Mouse (Mus musculus) activated CD4-positive, CD25-positive, alpha-beta regulatory T cell, adult 4 months (primary cell): ENCODE results near the gene Ptov1. TPM values are rescaled to one million over a fixed set of nuclear protein-coding genes. Genes with fewer than 3 reads are reported as not detected.

Experiments used
- ATAC-seq: one replicate; pipeline ENCODE4 v1.8.0; 2017
- polyA plus RNA-seq, 2 experiments: library from polyadenylated mRNA; unstranded; fragments of 100-300 nt; shearing (Covaris generic); gene quantifications; one replicate each; pipeline ENCODE4 v1.2.1; 2017

The Ptov1 gene
- polyA plus RNA-seq, 2 experiments from 2014 or later = 1.3 to 2.3 TPM

DNA sequence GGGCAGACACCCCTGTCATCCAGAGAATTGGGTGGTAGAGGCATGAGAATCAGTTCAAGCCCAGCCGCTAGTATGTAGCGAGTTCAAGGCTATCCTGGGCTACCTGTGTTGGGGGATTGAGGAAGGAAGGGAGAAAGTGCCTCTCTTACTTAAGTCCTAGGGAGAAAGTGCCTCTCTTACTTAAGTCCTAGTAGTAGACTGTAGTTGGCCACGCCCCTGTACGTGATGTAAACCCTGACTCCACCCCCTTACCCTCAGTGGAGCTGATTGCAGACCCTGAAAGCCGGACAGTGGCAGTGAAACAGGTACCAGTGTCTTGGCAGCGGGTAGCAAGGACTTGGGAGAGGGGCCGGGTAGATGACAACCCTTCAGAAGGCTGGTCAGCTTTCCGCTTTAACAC is 11.7 kb downstream of the Ptov1 start:
- ATAC-seq = no peak

DNA sequence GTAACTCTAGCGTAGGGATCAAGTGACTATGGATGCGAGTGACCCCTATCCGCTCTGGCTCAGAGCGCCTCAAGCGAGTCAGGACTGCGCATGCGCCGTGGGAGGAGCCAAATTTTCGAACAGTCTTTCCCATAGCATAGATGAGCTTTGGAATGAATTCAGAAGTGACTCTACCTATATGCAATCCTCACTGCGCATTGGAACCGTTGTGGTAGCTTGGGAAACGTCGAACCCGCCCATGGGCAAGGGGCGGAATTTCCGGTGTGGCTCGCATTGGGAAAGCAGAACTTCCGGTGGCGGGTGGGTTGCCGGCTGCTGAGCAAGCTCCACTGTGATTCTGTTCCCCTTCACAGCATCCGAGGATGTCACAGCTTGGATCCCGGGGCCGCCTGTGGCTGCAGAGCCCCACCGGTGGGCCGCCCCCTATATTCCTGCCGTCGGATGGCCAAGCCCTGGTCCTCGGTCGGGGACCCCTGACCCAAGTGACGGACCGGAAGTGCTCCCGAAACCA is 12.5 kb downstream of the Ptov1 start, which contains the start of gene Pnkp:
Gene Pnkp, plus strand, starts transcription at position 98 of the 511 bp plus-strand sequence.
- peak; percentile 47 for ATAC-seq

DNA sequence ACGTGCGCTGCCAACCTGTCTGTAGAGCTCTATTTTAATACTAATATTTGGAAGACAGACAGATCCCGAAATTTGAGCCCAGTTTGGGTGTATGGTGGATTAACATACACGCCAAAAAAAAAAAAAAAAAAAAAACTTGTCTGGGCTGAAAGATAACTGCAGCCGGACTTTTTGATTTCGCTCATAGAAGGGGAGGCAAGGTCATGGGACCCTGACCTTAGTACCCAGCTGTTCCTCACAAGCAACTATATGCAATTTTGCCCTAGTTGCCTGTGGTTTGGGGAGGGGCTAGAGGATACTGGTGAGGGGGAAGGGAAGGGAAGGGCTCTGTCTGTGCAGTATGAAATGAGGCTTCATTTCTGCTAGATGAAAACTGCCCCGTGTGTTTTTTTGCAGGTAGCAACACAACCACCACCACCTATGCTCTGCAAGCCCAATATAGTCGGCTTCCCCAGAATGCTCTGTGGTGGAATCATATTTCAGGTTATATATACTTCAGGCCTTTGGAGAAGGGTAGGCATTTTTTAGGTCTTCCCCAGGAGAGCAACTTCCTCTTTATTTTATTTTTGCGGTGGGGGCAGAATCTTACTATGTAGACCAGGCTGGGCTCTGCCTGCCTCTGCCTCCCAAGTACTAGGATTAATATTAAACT is 13.2 kb downstream of the Ptov1 start:
- no peak for ATAC-seq

DNA sequence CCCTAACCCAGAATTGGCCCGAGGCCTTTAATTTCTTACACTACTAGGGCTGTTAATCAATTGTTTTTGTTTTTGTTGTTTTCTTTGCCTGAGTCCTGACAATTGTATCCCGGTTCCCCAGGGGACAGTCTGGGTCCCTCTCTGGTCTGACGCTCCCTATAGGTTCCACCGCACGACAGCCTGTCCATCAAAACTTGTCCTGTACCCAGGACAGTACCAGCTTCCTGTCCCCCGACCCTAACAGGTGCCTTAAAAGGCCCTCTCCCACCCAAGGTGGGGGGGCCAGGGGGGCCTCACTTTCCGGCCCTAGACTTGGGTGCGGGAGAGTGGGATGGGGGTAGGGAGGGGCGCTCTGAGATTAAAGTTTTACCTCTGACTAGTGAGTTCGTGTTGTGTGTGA is 14.6 kb downstream of the Ptov1 start:
- ATAC-seq = no peak

DNA sequence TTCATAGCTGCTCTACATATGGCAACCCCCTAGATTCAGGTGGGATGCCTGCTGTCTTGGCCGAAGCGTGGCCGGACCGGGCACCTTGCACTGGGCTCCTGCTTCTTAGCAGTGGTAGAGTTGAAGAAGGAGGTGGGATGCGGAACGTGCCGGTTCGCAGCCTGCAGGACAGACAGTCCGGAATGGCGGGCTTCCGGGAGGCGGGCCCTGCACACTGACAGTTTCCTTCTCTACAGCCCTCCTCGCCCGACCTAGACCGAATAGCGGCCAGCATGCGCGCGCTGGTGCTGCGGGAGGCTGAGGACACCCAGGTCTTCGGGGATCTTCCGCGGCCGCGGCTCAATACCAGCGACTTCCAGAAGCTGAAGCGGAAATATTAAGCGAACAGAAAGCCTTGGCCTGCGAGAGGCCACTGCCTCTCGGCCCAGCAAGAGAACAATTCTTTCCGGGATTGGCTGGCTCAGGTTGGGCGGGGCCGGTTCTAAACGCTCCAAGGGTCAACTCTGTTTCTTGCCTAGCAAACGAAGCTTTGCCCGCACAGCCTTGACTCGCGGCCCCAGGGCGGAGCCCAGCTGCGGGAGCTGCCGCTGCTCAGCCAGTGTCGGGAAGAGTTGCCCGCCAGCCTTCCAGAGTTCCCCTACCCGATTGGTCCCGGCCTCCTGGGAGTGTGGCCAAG is 15.1 kb downstream of the Ptov1 start:
- peak; percentile 57 for ATAC-seq

DNA sequence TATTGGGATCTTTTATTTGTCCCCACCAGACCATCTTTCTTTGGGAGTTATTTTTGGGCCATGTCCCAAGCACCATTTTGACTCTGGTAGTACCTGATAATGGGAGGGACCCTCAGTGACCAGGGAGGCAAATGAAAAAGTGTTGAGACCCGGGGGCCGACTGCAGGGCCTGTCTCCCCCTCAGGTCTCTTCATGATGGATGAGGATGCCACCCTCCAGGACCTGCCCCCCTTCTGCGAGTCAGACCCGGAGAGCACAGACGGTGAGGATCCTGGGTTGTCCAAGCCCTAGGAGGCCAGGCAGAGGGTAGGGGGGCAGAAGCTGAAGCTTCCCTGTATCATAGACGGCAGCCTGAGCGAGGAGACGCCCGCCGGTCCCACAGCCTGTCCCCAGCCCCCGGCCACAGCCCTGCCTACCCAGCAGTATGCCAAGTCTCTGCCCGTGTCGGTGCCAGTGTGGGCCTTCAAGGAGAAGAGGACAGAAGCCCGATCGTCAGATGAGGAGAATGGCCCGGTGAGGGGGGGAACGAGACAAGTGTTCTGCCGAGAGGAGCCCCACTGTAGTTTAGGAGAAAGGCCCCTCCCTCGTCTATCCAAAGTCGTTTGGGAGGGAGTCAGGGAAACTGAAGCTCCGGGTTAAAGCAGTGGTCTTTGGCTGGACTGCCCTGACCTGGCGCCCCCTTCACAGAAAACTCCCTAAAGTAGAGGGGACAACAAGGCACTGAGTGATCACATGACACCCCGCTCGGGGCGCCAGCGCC is 15.8 kb downstream of the Ptov1 start:
- ATAC-seq = peak; percentile 5

DNA sequence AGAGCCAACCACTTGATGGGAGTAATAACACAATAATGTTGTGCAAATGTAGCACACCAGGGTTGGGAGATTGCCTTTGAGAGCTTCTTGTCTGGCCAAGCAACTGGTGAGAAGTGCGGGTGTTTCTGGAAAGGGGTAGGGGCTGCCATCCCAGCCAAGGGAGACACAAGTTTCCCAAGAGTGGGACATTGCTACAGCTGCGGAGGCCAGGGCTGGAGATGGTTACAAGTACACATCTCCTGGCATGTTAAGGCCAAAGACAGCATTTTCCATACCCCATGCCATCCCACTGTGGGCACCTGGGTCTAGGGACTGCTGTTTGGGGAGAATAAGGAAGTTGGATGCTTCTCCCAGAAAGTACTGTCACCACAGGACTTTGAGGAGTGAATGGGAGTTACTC is 16.5 kb downstream of the Ptov1 start:
- ATAC-seq = no peak

DNA sequence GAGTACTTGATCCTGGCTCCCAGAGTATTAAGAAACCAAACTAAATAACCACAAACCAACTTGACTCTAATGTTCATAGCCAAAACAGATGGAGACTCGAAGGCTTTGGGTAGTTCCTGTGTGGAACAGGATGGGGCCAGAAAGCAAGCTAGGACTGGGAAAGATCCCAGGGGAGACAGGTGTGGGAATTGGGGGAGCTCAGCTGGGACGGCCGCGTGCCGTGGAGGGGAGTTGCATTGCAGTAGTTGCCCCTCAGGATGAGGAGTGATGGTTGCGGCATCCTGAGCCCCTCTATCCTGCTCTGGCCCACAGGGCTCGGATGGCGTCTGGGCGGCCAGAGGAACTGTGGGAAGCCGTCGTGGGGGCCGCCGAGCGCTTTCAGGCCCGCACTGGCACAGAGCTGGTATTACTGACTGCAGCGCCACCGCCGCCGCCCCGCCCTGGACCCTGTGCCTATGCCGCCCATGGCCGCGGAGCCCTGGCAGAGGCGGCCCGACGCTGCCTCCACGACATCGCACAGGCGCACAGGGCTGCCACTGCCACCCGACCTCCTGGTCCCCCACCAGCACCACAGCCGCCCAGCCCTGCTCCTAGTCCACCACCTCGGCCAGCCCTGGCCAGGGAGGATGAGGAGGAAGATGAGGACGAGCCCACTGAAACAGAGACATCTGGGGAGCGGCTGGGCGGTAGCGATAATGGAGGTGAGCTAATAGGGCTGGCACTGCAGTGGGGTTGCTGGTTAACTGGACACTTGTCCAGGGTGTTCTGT is 17.1 kb downstream of the Ptov1 start:
- ATAC-seq = no peak

DNA sequence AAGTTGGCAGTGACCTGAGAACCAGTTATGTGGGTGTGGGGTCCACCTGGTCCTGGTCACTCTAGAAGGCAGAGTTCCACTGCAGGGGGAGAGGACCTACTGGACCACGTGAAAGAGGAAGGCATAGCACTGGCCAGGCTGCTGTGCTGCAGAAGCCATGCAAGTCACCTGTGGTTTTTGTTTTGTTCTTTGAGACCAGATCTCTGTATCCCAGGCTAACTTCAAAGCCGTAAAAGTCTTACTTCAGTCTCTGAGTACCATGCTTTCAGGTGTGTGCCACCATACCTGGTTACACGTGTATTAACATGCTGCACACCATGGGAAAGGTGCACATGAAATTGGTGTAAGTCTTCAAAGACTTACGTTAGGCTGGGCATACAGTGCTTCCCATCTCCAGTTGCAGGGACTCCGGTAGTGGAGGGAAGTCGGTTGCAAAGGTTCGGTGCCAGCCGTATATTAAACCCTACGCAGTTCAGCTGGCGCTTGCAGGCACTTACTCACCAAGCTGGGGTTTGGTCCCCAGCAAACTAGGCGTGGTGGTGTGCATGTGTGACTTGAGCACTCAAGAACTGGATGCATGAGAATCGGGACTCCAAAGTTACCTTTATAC is 17.9 kb downstream of the Ptov1 start:
- ATAC-seq = no peak

DNA sequence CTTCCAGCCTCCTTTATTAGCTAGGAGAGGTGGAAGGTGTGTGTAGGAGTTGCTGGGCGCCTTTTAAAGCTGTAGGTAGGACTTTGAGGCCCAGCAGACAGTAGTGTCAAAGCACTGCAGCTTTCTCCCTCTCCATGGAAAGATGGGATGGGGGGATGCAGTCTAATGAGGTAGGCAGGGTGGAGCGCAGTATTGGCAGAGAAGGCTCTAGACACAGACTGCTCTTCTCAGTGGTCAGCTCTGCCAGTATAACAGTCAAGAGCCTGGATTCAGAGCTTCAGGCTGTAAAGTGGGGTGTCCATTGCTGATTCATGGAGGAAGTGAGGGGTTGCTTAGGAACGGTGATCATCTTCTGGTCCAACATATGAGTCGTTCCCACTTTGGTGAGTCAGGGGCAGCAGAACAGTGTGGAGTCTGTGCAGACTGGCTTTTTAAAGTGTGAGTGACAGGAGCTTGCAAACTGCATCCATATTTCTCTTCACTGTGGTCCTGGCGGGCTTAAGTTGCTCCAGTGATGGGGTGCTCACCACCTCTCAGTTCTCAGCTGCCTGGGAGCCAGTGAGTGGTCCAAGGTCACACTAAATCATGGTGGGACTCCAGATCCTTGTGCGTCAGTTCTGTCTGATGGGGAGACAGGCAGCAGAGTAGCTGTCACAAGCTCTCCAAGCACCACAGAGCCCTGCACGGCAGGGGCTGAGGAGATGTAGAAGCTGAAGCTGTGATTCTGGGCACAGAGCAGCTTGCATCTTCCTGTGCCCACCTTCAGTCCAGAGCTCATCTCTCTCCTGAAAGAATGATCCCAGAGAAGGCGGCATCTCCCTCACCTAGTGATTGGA is 18.6 kb downstream of the Ptov1 start:
- ATAC-seq = no peak

DNA sequence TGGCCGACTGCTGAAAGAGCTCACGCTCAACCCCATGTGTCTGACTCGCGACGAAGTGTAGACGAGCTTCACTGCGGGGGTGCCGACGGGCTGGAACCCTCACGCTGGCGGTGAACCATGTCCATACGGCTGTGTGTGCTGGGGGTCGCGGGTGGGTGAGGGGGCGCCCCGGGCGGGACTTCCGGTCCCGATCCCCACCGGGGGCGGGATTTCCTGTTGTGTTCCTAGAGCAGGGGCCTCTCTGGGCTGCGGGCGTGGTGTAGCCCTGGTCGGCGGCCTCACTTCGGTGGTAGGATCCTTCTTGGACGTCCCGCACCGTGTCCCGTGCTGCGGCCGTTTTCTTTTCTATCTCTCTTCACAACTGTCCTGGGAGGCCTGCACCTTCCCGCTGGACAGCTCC is 19.4 kb downstream of the Ptov1 start:
- no peak for ATAC-seq

DNA sequence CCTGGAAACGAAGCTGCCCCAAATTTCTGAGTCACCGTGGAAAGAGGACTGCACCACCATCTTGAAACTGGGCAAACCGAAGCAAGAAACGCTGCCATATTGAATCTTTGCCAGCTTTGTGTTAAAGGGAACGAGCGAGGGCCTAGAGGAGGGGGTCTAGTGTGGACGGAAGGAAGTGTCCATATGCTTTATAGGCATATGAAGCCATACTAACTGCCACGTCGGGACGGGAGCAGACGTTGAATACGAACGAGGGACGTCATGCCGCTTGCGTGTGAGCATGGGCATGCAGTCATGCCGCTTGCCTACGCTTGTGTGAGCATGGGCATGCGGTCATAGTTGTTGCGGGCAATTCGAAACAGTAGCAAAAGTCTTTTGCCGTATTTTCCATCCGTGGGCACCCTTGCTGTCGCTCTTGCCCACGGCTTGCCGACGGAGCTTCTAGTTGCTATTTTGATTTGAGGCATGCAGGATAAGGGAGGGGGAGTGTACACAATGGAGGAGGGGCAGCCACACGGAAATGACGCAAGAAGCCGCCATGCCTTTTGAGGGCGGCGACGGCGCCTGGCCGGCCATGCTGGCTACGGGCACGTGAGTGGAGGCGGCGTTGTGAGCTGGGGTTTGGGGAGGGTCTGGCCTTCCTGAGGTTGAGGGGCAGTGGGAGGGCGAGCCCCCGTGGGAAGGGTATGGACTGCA is 20.0 kb downstream of the Ptov1 start:
- peak; percentile 42 for ATAC-seq

DNA sequence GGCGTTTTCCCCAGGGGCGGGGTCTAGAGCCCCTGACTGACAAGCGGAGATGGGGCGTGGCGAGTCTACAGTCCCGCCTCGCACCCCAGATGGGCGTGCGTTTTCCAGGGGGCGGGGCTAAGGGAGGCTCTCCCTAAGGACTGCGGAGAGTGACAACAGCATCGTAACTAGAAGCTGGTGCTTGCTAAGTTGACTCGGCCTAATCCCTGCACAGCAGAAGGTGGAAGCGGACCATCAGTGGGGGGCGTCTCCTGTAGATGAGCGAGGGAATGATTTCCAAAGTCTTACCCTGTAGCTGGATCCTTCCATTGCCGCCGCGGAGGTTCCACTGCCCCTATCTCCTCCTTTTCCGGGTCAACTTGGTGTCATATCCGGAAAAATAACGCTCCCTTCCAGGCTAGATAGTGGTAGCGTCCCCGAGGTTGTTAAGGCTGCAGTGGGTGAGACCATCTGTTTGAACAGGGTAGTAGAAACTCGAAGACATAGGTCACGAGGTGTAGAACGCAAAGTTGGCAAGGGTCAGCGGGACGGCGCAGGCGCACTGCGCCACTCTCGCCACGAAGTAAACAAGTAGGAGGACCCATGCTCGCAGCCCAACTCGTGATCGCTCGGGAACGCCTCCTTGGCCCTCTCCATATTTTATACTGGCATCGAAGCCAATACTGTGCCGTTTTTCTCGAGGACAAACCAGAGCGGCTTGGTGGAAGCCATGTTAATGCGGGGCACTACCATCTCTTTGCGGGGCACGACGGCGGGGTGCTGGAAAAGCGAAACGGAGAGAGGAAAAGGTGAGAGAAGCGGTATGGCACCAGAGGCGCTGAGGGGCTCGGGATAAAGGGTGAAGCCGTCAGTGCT is 20.8 kb downstream of the Ptov1 start, which contains the start of the genes Akt1s1 and Tbc1d17:
Gene Akt1s1, plus strand, starts transcription at position 431 of the 855 bp plus-strand sequence.
Gene Tbc1d17, minus strand, starts transcription at position 519 of the 855 bp plus-strand sequence.
- peak; percentile 82 for ATAC-seq

DNA sequence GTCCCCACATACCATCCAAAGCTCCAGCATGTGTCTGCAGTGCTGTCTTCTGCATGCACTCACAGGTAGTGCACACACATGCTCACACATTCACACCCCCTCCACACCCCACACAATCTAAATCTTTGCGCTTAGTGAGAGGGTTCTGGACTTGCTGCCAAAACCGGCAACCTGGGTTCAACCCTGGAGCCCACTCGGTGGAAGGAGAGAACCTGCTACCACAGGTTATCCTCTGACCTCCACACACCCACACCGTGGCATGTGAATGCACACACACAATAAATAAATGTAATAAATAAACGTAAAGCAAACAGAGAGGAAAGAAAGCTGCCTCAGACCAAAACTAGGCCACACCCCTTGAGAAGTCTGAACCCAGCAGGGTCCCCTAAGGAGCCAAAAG is 21.8 kb downstream of the Ptov1 start:
- no peak for ATAC-seq

DNA sequence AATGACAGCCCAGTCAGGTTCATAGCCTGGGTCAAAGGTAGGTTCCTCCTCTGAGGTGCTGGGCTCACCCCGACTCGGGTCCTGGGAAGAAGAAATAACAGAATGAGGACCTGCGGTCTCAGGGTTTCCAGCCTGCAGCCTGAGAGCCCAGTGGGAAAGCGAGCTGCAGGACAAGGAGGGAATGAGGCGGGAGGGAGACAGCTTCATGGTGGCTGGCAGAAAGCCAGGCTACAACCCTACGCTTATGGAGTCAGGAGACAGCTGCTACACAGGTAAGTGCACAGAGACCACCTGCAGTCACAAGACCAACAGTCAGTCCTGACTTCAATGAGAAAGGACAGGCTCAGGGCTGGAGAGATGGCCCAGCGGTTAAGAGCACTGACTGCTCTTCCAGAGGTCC is 22.8 kb downstream of the Ptov1 start:
- ATAC-seq = no peak

DNA sequence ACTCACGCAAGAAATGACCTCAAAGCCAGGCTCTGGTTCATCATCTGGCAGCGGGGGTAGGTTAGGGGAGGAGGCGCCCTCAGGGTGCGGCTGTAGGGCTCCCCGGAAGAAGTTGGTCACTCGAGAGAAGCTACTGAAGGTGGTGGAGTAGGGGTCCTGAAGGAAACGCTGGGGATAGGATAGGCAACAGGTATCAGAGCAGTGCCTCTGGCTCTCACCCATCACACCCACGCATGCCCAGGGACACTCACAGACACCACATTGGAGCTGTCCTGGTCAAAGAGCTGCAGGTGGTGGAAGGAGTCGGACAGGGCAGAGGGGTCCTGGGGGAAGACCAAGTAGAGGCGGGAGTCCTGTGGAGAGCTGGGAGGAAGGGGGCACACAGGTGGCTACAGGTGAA is 24.6 kb downstream of the Ptov1 start:
- no peak for ATAC-seq

DNA sequence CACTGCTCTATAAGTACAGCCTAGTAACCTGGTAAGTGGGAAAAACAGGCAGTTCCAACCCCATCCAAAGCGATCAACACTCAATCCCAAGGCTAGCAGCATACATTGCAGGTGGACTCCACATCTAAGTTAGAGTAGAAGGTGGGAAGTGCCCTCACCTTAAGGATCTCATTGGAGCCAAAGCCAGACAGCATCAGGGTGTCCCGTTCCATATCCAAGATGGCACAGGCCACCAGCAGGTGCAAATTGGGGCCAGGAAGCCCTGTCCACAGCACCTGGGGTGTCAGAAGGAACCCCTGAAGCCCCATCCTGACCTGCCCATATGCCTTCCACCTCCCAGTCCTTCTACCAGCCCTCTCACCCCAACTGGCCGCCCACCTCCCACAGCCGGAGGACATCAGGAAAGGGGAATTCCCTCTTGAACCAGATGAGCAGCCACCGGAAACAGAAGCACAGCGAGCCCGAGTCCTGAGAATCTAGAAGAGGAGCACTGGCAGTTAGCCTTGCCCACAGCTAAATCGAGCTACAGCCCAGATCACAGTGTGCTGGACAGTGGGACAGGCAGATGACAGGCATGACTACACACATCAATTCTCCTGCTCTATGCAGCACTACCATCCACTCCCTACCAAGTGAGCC is 27.6 kb downstream of the Ptov1 start:
- no peak for ATAC-seq

DNA sequence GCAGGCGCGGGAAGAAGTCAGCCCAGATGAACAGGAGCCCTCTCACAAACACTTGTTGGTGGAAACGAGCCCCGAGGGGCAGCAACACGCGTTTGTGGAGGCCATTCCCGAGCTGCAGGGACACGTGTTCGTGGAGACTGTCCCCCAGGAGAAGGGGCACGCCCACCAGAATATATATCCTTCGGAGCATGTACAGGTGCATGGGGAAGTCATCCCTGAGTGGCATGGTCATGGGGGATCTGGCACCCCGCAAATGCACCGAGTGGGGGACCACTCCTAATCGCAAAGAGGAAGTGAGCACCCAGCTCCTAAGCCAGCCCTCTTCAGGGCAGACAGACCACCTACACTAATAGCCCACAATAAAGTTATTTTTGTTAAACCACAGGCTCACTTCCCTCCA is 29.2 kb downstream of the Ptov1 start:
- ATAC-seq = no peak
